Mouse (Mus musculus) layer of hippocampus, postnatal 10 days (tissue): ENCODE measurements around the gene Fam90a1b. TPM values are rescaled to one million over a fixed set of nuclear protein-coding genes. Genes with fewer than 3 reads are reported as not detected.
"Not testable (repeated sequence)": the region's sequence is repeated elsewhere in the genome, so short reads cannot be mapped to it uniquely, and the experiment has no call there.

Experiments used
- DNase-seq, 2 experiments: peaks; one replicate each; pipeline ENCODE4 v3.0.0; 2021; ENCODE audit warnings: low spot score in 2 of 2
- long read RNA-seq: library from polyadenylated mRNA; stranded (forward); transcript quantifications from one replicate; pipeline ENCODE4 v2.0.0, GENCODE M21; 2023
- microRNA-seq, 2 experiments: library from miRNA; unstranded; fragments of <30 nt; microRNA quantifications; one replicate each; pipeline ENCODE4 v1.2.0; 2021
- total RNA-seq, 2 experiments: library from RNA; stranded (reverse); gene quantifications; 2 replicates each; pipeline ENCODE4 v1.2.3; 2021

Gene Fam90a1b
- under 1 TPM; 0.13 to 0.23 TPM for total RNA-seq
- long read RNA-seq = 0 reads

GRCm38 (mm10) chrX:94366670-94367241 is at the start of gene Fam90a1b, which contains the start of gene Apoo:
Fam90a1b (minus strand) TSS chrX:94366777.
Apoo (plus strand) TSS chrX:94367117.
- DNase-seq = peak; percentile 94 to 95

- no peak for DNase-seq
Measured at GRCm38 (mm10) chrX:94408975-94409374, 42.4 kb upstream of the Fam90a1b start.

- DNase-seq = no peak
Measured at GRCm38 (mm10) chrX:94378734-94379133, 12.2 kb upstream of the Fam90a1b start.

GRCm38 (mm10) chrX:94367248-94367647 is 671 bp upstream of the Fam90a1b start:
- DNase-seq = peak in 1 of 2 experiments; percentile 39

GRCm38 (mm10) chrX:94366029-94366428 is 548 bp downstream of the Fam90a1b start:
- peak; percentile 4 to 23 for DNase-seq

- no peak for DNase-seq
Measured at GRCm38 (mm10) chrX:94365381-94365925, 1.1 kb downstream of the Fam90a1b start.

- DNase-seq = not testable (repeated sequence)
Measured at GRCm38 (mm10) chrX:94343638-94344037, 22.9 kb downstream of the Fam90a1b start.

GRCm38 (mm10) chrX:94321036-94321902 is 45.3 kb downstream of the Fam90a1b start:
- no peak for DNase-seq

Small RNA genes within 50 kb of the gene (microRNA-seq; reads per million reads assigned to microRNA genes)
- gene Gm44477 = 0 reads per million in 2 experiments

Other genes with a start within 250 kb of the Fam90a1b start
- 10 to 100 TPM; 25.9 to 27.3 TPM for gene Zfx, start 243.1 kb downstream of the Fam90a1b start, total RNA-seq
- 100 to 1,000 TPM; 124 to 175 TPM for gene Eif2s3x, start 153.9 kb downstream of the Fam90a1b start, total RNA-seq
- 10 to 100 TPM; 23.8 to 24.5 TPM for gene Klhl15, start 132.2 kb downstream of the Fam90a1b start, total RNA-seq
- 10 to 100 TPM; 56.2 to 75.8 TPM for gene Apoo, start 340 bp upstream of the Fam90a1b start, total RNA-seq
- gene Maged1, start 175.4 kb upstream of the Fam90a1b start, total RNA-seq = 100 to 1,000 TPM; 519 to 525 TPM